Mouse (Mus musculus): Measurements from ENCODE around the gene Tbrg4.
"Not testable (repeated sequence)": the region's sequence is repeated elsewhere in the genome, so short reads cannot be mapped to it uniquely, and the experiment has no call there.

Gene Tbrg4

DNA sequence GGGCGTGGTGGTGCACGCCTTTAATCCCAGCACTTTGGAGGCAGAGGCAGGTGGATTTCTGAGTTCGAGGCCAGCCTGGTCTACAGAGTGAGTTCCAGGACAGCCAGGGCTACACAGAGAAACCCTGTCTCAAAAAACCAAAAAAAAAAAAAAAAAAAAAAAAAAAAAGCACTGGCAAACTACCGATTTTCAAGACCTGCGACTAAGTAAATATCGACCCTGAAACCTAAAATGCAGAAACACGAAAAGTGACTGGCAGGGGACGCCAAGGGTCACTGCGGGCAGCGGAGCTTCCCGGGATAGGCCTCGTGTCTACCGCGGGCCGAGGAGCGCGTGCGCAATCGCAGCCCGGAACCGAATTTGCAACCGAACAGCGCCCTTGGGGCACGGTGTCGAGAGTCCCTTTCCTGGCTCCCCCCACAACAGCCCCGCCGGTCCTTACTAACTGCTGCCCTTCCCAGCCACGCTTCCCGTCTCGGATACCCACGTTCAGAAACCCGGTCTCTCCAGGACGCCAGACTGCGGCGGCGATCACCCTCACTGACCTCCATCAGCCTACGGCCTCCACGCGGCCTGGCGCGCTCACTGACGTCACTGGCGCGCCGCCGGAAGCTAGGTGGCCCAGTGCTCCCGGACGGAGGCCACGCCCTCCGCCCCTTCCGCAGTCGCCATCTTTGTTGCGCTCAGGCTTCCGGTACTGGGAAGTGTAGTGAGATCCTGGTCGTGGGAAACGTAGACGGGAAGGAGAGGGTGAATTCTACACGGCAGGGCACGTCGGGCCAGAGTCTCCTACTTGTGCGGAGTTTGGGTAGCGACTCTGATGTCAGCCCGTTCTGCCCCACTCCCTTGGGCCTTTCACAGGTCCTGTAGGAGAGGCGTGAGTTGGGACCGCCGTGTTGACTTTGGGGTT, at the start of gene Tbrg4:
TSS of gene Tbrg4 (minus strand) at position 590 of the 910 bp plus-strand sequence.
- peak; percentile 95 for DNase-seq

GRCm38 (mm10) chr11:6675402-6675801, 49.5 kb upstream of the Tbrg4 start:
- peak; percentile 61 for DNase-seq

- no peak for DNase-seq
Measured at GRCm38 (mm10) chr11:6674701-6675100, 48.8 kb upstream of the Tbrg4 start.

- no peak for DNase-seq
Measured at GRCm38 (mm10) chr11:6670826-6671225, 45.0 kb upstream of the Tbrg4 start.

- no peak for DNase-seq
Measured at GRCm38 (mm10) chr11:6670044-6670443, 44.2 kb upstream of the Tbrg4 start.

DNA sequence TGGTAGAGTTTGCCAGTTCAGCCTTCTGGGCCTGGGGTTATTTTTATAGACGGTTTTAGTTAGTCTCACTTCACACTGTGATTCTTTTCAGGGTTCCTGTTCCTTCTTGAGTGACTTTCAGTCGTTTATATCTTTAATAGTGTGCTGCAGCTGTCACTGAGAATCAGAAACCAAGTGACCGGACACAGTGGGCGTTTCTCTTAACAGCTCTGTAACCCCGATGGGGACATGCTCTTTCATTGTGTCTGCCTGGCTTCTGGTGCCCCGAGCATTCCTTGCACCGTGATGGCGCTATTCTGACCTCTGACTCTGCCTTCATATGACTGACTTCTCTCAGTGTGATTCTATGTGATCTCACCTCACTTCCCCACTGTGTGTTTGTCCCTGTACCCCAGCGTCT, 43.2 kb upstream of the Tbrg4 start:
- no peak for DNase-seq

GRCm38 (mm10) chr11:6666634-6667033, 40.8 kb upstream of the Tbrg4 start:
- no peak for DNase-seq

DNA sequence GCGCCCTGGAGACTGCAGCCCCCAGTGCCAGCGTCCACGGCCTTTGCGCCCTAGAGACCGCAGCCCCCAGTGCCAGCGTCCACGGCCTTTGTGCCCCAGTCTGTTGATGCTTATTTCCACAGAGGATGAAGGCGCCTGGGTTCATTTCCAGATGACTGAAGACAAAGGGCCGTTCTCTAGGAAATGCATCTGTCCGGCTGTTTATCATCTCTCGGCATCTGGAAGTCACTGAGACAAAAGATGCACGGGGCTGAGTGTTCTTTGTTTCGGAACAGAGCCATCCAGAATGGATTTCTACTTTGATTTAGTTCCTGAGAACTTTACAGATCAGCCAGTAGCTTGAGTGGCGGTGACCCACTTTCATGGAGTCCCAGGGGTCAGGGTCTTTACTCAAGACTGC, 35.3 kb upstream of the Tbrg4 start:
- DNase-seq = no peak

DNA sequence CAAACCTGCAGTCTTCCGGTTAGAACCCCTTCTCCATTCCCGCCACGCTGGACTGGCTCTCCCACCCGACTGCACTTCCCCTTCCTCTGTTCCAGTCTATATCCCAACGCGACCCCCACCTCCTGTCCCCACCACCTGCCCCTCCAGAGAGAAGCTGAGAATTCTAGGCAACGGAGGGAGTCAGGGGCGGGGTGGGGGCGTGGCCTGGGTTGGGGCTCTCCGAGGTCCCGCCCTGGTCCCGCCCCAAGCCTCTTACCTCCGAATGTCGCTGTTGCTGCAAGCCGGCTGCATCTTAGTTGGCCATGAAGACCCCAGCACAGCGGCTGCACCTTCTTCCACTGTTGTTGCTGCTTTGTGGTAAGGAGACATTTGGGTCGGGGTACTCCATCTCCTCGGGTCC, 32.4 kb upstream of the Tbrg4 start, which contains the start of gene Ramp3:
TSS of gene Ramp3 (plus strand) at position 251 of the 400 bp plus-strand sequence.
- DNase-seq = peak; percentile 18

DNA sequence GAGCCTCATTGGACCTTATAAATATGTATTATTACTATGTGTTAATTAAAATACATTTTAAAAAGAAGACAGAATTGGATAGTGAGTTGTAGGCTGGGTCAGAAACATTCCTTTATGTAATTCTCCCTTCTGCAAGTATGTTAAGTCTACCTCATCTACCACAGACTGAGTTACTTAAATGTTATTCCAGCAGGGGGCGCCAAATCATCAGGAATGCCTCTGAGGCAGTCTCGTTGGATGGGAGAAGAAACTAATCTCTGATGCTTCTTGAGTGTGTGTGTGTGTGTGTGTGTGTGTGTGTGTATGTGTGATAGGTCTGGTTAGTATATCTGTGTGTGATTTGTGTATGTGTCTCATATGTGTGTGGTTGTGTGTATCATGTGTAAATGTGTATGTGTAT, 29.0 kb upstream of the Tbrg4 start:
- DNase-seq = peak; percentile 93

DNA sequence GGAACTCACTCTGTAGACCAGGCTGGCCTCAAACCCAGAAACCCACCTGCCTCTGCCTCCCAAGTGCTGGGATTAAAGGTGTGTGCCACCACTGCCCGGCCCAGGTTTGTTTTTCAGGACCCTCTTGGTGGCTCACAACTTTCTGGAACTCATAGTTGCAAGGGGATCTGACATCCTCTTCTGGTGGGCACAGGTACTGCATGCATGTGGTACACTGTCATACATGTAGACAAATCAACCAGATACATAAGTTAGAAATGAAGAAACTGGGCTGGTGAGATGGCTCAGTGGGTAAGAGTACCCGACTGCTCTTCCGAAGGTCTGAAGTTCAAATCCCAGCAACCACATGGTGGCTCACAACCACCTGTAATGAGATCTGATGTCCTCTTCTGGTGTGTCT, 27.1 kb upstream of the Tbrg4 start:
- not testable (repeated sequence) for DNase-seq

- DNase-seq = no peak
Measured at GRCm38 (mm10) chr11:6650519-6650918, 24.7 kb upstream of the Tbrg4 start.

DNA sequence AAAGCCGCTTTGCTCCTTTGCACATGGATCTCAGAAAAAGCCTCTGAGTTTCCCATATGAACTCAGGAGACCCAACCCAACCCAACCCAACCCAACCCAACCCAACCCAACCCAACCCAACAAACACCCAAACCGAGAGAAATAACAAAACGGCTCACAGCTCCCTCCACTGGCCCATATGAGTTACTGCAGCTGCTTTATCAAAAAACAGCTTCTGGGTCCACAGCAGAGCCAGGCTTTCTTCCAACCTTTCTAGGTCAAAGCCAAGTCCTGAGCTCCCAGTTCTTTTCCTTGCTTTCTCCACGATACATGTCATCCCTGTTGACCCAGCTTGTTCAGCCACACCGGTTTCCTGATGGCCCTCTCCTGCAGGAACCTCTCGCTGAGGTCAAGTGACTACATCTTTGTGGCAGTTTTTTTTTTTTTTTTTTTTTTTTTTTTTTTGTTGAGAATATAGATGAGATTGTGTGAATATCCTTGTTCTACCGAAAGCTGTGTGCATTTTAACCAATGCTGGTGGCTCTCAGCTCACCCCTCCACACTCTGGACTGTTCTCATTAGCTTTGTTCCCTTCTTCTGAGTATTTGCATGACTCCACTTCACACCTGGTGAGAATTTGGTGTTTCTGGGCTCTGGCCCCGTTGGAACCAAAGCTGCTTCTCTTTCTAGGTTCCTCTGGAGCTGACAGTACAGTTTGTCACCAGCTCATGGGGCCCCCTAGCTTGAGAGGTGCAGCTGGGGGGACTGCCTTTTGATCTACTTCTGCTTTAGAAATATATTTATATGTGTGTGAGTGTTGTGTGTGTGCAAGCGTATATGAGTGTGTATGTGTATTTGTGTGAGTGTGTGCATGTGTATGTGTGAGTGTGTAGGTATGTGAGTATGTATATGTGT, 22.2 kb upstream of the Tbrg4 start:
- no peak for DNase-seq

DNA sequence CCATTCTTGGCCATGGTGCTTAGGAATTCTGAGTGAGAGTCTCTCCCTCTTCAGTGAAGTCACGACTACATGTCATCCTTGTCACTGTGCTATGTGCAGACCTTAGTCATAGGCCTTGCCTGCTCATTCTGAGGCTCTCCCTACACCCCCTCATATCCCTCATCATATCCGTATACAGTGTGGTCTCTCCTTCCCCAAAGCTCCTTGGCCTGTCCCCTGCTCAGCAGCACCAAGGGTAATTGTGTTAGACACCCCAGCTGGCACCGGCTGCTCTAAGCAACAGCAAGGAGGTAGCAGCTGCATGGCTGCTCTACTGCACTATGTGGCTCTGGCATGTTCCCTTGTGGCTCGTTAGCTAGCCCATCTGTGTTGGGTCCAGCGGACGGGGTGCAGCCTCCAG, 18.7 kb upstream of the Tbrg4 start:
- no peak for DNase-seq

GRCm38 (mm10) chr11:6639072-6639471, 13.2 kb upstream of the Tbrg4 start:
- peak; percentile 43 for DNase-seq

GRCm38 (mm10) chr11:6638537-6638936, 12.7 kb upstream of the Tbrg4 start, which contains the start of gene Wap:
Gene Wap (minus strand): TSS chr11:6638637.
- no peak for DNase-seq

GRCm38 (mm10) chr11:6636150-6636549, 10.3 kb upstream of the Tbrg4 start:
- DNase-seq = no peak

- DNase-seq = peak; percentile 54
Measured at GRCm38 (mm10) chr11:6629655-6630054, 3.8 kb upstream of the Tbrg4 start.

GRCm38 (mm10) chr11:6628568-6628967, 2.7 kb upstream of the Tbrg4 start:
- peak; percentile 66 for DNase-seq

DNA sequence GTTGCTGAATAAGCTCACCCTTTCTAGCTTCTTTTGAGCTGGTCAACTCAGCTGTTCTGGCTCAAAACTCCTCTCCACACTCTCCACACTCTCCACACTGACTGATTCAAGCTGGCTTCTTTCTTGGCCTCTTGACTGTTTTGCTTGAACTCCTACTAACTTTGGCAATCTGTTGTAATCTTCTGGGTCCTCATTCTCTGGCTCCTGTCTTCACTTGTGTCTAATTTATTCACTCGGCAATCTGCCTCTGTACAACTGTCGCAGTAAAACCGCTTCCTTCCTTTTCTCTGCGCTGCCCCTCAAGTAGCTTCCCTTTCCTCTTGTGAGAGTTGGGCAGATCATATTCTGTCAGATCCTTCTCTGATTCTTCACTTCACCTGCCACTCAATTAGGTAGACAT, 1.9 kb upstream of the Tbrg4 start:
- peak; percentile 44 for DNase-seq

DNA sequence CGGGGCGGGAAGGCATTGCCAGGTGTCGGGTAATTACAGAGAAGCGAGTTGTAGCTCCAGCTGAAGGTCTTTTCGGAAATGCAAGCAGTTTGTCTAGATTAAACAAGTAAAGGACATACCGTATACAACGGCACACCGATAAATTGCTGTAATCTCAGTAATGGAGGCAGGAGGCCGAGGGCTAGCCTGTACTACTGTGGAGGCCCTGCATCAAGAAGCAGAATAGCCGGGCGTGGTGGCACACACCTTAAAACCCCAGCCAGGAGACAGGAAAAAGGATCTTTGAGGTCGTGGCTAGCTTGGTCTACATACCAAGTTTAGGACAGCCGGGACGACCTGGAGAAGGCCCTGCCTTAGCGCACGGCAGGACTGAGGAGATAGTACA, 513 bp upstream of the Tbrg4 start:
- DNase-seq = no peak

GRCm38 (mm10) chr11:6624619-6625382, 1.1 kb downstream of the Tbrg4 start:
- no peak for DNase-seq

DNA sequence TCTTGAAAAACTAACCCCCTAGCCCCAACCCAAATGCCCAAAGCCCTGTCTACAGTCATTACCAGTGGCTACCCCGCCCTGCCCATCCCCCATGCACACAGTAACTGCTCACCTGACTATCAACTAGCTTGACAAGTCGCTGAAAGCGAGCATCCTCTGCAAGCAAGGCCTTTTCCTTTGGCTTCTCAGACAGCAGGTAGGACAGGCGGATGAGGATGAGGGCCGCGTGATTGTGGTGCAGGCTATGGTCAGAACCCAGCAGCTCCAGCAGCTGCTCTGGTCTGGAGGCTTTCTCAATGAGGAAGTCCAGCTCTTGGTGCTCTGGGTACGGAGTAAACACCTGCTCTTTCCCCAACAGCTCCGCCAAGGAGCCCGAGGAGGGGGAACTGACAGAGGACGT, 2.2 kb downstream of the Tbrg4 start:
- DNase-seq = no peak
